Mouse (Mus musculus): ENCODE measurements at regions not wholly inside any gene's neighbourhood (a gene's known extent, or its start where the extent isn't known, plus 50 kb on each side); places are given as distances from the start of the nearest gene placed in this dataset.
A peak's percentile ranks its signal among the peaks of the same experiment; 100 is the strongest.

DNA sequence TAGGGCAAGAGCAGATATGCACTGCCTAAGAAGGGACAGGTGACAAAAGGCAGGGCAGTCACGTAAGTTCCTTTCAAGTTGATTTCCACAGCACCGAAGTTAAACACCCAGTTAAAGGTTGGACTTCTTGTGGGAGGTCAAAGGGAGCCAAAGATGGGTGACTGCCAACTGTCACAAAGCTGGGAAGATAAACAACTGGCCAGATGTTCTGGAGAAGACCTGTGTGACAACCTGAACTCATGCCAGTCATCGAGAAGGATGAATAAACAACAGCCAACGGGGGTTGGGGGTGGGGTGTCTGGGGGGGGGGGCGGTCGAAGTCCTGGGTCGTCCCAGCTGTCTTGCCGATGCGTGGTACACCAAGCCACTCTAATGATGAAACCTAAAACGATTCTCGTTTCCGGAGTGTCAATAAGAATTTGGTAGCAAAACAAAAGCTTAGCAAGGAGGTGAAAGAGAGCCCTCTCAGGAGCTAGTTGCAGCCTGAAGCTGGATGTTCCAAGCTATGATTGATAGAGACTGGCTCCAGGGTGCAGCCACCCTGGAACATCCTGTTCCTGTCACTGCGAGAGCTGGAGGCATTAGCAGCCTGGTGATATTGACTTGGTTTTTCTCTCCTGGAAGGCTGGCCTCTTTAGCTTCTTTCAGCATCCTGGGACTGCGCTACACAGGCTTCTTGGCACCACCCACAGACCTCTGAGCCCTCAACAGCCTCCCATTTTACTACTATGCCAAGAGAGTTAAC is 259.0 kb downstream of the Foxo1 start:
- no peak for DNase-seq (ENCODE audit: extremely low spot score in 1 of 2, low spot score in 1 of 2)

DNA sequence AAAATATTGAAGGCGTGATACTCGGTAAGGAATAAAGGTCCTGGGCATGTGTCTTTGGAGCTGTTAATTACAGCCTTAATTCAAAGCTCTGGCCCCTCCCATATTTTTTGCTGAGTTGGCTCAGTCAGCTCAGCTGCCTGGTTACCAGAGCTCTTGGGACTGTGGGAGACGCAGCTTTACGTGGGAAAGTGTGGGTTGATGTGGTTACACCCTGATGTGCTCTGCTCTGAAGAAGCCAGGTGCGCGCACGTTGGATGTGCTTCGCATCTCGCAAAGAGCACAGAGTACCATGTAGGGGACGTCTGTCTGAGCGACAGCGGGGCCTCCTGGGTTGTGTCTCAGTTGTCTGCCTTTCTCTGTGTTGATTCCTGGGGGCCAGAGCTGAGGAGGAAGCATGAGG is 254.8 kb downstream of the Foxo1 start:
- DNase-seq (ENCODE audit: extremely low spot score in 1 of 2, low spot score in 1 of 2) = no peak

DNA sequence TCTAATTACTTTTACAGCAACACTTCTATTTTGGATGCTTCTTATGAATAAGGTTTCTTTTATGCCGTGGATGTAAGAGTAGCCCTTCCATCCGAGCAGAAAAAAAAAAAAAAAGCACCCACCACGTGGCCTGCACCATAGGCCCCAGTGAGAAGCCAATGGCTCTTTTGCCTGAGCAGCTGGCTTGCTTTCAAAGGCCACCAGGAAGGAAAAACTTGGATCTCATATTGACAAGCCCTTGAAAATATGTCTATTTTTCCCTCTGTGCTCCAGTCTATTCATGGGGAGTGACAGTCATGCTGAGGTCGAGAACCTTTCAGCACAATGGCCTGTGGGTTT is 252.4 kb downstream of the Foxo1 start:
- peak in 1 of 2 experiments; percentile 22 for DNase-seq (ENCODE audit: extremely low spot score in 1 of 2, low spot score in 1 of 2)

- peak; percentile 28 to 30 for DNase-seq (ENCODE audit: extremely low spot score in 1 of 2, low spot score in 1 of 2)
These were observed 251.9 kb downstream of the Foxo1 start for GRCm38 (mm10) chr3:52519910-52520608.

DNA sequence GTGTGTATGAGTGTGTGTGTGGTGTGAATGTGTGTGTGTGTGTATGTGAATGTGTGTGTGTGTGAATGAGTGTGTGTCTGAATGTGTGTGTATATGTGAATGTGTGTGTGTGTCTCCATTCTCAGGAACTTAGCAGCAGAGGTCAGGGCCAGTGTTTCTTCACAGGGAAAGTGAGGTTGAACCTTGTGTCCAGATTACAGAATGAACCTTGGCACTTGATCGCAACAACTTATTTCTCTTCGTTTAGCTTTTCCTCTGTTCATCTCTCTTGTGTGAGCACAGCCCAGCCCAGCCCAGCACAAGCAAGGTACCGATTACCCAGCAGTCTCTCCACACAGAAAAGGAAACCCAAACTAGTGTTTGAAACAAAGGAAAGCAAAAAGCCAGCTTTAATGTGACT is 249.7 kb downstream of the Foxo1 start:
- DNase-seq (ENCODE audit: extremely low spot score in 1 of 2, low spot score in 1 of 2) = no peak

GRCm38 (mm10) chr3:52516691-52517090 is 248.6 kb downstream of the Foxo1 start:
- DNase-seq (ENCODE audit: extremely low spot score in 1 of 2, low spot score in 1 of 2) = no peak

DNA sequence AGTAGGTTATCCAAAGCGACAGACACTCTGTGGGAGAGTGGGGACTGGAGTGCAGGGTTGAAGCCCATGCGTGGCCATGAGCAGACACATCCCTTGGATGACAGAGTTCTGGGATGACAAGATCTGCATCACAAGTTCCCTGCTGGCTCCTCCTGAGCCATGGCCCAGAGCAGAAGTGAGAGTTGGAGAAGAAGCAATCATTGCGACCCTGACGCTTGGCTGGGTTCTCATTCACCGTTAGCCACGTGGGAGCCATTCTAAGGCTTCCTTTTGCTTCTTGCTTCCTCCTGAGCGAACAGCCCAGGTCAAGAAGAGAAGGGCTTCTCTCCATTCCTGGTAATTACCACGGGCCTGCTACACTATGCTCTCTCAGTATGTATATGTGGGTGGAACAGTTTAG is 244.6 kb downstream of the Foxo1 start:
- DNase-seq (ENCODE audit: extremely low spot score in 1 of 2, low spot score in 1 of 2) = no peak

DNA sequence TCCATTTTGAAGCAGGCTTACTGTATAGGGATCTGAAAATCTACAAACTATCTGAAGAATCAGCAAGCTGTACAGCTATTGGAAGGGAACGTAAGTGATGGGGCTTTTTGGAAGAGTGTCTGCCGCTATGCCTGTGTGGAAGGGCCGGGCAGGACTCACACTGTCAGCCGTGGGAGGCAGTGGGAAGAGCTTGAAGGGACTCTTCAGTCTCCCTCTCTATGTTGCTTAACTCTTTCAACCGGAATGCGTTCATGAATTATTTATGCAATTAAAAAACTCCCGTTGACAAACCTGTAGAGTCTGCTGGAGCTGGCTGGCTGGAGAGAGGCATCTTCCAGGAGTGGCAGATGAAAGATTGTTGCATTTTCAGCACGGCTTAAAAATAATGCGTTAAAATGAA is 243.4 kb downstream of the Foxo1 start:
- DNase-seq (ENCODE audit: extremely low spot score in 1 of 2, low spot score in 1 of 2) = peak in 1 of 2 experiments; percentile 25

DNA sequence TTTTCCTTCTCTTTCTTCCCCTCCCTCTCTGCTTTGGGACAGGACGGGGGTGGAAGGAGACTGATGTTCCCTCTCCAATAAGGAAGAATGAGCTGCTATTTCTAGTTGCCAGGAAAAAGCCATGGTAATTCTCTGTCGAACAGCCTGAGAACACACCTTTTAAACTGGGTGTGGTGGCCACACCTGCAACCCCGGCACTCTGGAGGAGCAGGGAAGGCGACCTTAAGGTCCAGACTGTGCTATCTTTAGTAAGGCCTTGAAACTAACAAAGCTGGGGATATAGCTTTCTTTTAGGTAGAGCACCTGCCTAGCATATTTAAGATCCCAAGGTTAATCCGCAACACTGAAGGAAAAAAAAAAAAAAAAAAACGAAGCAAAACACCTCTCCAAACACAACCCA is 242.7 kb downstream of the Foxo1 start:
- DNase-seq (ENCODE audit: extremely low spot score in 1 of 2, low spot score in 1 of 2) = no peak

DNA sequence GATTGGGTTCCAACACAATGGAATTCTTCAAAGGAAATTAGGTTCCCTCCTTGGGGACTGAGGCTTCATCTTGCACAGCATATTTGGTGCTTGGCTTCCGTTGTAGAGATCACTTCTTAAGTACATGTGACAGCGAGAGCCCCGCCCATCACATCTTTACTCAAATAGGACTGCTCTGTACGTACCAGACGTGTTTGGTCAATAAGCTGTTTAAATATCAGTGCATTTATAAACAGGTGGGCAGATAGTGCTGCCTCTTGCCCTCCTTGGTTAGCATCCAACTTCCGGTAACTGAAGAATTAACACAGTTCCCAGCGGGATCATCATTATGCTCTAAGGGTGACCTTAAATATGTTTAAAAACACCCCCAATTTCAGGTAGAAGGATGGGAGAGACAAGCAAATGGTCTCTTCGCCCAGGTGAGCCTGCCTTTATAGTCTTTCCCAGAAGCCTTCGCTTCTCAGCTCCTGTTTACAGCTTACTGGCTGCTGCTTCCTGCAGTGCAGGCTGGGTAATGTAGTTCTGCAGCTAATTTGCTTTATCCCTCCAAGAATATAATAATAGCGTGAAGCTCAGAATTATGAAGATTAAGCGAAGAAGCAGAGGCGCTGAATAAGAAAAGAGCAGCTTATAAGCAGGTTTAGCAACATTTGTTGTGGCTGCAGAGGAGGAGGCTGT is 242.1 kb downstream of the Foxo1 start:
- peak; percentile 74 to 82 for DNase-seq (ENCODE audit: extremely low spot score in 1 of 2, low spot score in 1 of 2)

GRCm38 (mm10) chr3:52503925-52504324 is 235.8 kb downstream of the Foxo1 start:
- peak; percentile 48 to 84 for DNase-seq (ENCODE audit: extremely low spot score in 1 of 2, low spot score in 1 of 2)

- DNase-seq (ENCODE audit: extremely low spot score in 1 of 2, low spot score in 1 of 2) = no peak
These were observed 234.1 kb downstream of the Foxo1 start for GRCm38 (mm10) chr3:52502223-52502622.

GRCm38 (mm10) chr3:52501614-52502013 is 233.5 kb downstream of the Foxo1 start:
- no peak for DNase-seq (ENCODE audit: extremely low spot score in 1 of 2, low spot score in 1 of 2)

GRCm38 (mm10) chr3:52500026-52500425 is 231.9 kb downstream of the Foxo1 start:
- DNase-seq (ENCODE audit: extremely low spot score in 1 of 2, low spot score in 1 of 2) = no peak

DNA sequence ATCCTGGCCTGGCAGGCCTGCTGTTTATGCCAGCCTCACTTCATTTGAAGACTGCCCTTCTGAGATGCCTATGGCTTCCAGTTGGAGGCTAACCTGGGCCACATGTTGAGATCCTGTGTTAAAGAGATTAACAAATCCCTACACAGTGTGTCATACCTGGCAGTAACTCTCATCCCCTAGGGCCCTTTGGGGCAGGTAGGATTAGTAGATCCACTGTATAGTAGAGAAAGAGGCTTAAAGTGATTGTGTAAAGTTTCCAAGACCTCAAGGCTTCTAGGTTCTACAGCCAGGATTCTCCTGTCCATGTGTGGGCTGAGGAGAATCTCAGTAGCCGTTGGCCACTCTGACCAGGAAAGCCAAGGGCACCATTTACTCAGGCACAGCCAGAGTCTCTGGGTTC is 231.4 kb downstream of the Foxo1 start:
- no peak for DNase-seq (ENCODE audit: extremely low spot score in 1 of 2, low spot score in 1 of 2)

DNA sequence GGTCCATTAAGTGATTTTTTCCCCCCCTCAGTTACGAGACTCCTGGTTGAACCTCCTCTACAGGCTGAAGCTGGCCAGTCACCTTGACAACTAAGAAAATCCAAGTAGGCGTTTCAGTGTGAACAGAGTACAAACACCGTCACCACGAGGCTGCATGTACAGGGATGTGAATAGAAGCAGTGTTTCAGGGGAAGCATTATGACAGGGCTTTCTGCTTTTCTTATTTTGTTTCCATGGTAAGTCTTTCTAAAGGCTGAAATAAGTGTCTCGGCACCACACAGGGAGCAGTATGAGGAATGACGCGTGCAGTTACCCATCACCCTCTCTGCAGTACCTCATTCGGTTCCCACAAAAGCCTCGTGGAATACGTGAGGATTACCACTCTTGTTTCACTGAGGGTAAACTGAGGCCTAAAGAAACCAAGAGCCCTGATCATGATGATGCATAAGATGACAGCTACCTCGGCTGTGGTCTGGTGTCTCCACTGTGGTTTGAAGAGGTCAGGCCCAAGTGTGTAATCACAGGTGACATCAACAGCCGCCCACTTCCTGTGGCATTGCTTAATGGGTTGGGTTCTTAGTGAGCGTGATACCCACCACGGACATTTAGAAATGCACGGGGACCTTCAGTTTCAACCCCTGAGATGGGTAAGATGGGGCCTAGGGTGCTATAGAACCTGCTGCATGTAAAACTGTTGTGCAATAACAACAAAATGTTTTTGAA is 230.5 kb downstream of the Foxo1 start:
- peak in 1 of 2 experiments; percentile 27 for DNase-seq (ENCODE audit: extremely low spot score in 1 of 2, low spot score in 1 of 2)

DNA sequence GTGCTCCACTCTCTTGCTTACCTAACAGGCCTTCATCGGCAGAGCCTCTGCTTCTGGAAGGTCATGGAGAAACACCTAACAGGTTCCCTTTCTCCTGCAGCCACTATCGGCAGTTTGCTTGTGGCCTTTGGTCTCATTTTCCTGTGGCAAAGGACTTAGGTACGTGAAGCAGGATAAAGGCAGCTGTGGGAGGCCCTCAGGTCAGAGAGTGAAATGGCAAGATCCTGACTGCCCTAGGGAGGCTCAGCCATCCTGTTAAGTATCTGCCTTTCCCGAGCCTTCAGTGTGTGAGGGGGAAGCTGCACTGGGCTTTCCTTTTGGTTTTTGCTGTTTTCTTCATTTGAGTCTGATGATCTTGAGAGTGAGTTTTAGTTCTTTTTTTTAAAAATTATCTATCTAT is 228.8 kb downstream of the Foxo1 start:
- no peak for DNase-seq (ENCODE audit: extremely low spot score in 1 of 2, low spot score in 1 of 2)

DNA sequence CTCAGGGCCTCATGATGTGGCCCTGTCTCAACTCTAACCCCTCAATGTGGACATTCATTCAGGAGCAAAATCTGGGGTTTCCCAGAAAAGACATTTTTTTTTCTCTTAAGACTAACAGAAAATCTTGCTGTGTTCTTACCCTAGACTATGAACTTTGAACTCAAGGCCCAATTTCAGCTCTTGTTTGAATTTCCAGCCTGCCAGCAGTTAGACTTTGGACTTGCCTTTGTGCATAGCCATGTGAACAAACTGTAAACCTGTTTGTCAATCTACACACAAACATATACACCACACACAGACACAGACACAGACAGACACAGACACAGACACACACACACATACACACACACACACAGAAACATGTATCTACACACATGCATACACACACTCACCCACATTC is 227.3 kb downstream of the Foxo1 start:
- no peak for DNase-seq (ENCODE audit: extremely low spot score in 1 of 2, low spot score in 1 of 2)

- no peak for DNase-seq (ENCODE audit: extremely low spot score in 1 of 2, low spot score in 1 of 2)
These were observed 226.8 kb downstream of the Foxo1 start for GRCm38 (mm10) chr3:52494924-52495323.

GRCm38 (mm10) chr3:52479186-52479585 is 211.1 kb downstream of the Foxo1 start:
- DNase-seq (ENCODE audit: extremely low spot score in 1 of 2, low spot score in 1 of 2) = no peak

- DNase-seq (ENCODE audit: extremely low spot score in 1 of 2, low spot score in 1 of 2) = no peak
These were observed 201.8 kb downstream of the Foxo1 start for GRCm38 (mm10) chr3:52469900-52470299.
